Mouse (Mus musculus) stomach, postnatal 0 days (tissue): ENCODE results near the gene Zfp93. TPM values are rescaled to one million over a fixed set of nuclear protein-coding genes. Genes with fewer than 3 reads are reported as not detected.

Source experiments
- ATAC-seq: fragments of 200-750 bp; cut with Nextera tagmentation; 2 replicates; pipeline ENCODE4 v1.8.0; 2017; ENCODE audit not compliant: low FRiP score, low TSS enrichment
- DNase-seq: peaks from one replicate; pipeline ENCODE4 v3.0.0-alpha.2; 2016; ENCODE audit warnings: low spot score
- H3K27ac ChIP-seq: fragments of 300-500 bp; sonication (generic); replicated peaks from 2 replicates; pipeline ENCODE4 v1.5.1; 2014; ENCODE audit warnings: mild to moderate bottlenecking, control low read depth
- H3K27me3 ChIP-seq: fragments of 300-500 bp; sonication (generic); 2 replicates; pipeline ENCODE4 v1.6.1; 2014; ENCODE audit warnings: low read length; ENCODE audit not compliant: control insufficient read depth, insufficient read depth
- H3K36me3 ChIP-seq: fragments of 300-500 bp; sonication (generic); 2 replicates; pipeline ENCODE4 v1.6.1; 2014; ENCODE audit warnings: low read length, mixed read lengths; ENCODE audit not compliant: control insufficient read depth, insufficient read depth
- H3K4me1 ChIP-seq: fragments of 300-500 bp; sonication (generic); replicated peaks from 2 replicates; pipeline ENCODE4 v1.6.1; 2014; ENCODE audit warnings: antibody characterized with exemption; ENCODE audit not compliant: control insufficient read depth, insufficient read depth
- H3K4me2 ChIP-seq: fragments of 300-500 bp; sonication (generic); replicated peaks from 2 replicates; pipeline ENCODE4 v1.6.1; 2014; ENCODE audit warnings: low read depth, mild to moderate bottlenecking, control low read depth, moderate library complexity
- H3K4me3 ChIP-seq: fragments of 300-500 bp; sonication (generic); 2 replicates; pipeline ENCODE4 v1.5.1; 2014; ENCODE audit warnings: low read depth, low read length, control low read depth
- H3K9ac ChIP-seq: fragments of 300-500 bp; sonication (generic); 2 replicates; pipeline ENCODE4 v1.6.1; 2014; ENCODE audit warnings: mild to moderate bottlenecking, low read length, control low read depth, mixed read lengths
- H3K9me3 ChIP-seq: fragments of 300-500 bp; sonication (generic); 2 replicates; pipeline ENCODE4 v1.6.1; 2016; ENCODE audit warnings: low read length; ENCODE audit not compliant: control insufficient read depth
- CTCF ChIP-seq: IDR thresholded peaks from 2 replicates; pipeline ENCODE4 v1.5.1; 2016; ENCODE audit warnings: antibody characterized with exemption, low read depth, mild to moderate bottlenecking, moderate library complexity
- EP300 ChIP-seq: optimal IDR thresholded peaks from 2 replicates; pipeline ENCODE3; 2016; ENCODE audit warnings: antibody characterized with exemption
- WGBS: fragments of 180-500 bp; shearing (Covaris S2); extraction: QIAGEN DNeasy Blood & Tissue Kit; methylation state at CpG from one replicate; pipeline ENCODE4 v1.1.7; 2014; 5-methylcytosine and 5-hydroxymethylcytosine counted together
- polyA plus RNA-seq: library from polyadenylated mRNA; unstranded; fragments of >200 nt; fragmentation: Nextera tagmentation; extraction: Ambion mirVana; gene quantifications from 2 replicates; pipeline ENCODE4 v1.2.1, GENCODE M21; 2015

The Zfp93 gene
- polyA plus RNA-seq, 1 experiment from 2014 or later: 4.3 TPM

DNA sequence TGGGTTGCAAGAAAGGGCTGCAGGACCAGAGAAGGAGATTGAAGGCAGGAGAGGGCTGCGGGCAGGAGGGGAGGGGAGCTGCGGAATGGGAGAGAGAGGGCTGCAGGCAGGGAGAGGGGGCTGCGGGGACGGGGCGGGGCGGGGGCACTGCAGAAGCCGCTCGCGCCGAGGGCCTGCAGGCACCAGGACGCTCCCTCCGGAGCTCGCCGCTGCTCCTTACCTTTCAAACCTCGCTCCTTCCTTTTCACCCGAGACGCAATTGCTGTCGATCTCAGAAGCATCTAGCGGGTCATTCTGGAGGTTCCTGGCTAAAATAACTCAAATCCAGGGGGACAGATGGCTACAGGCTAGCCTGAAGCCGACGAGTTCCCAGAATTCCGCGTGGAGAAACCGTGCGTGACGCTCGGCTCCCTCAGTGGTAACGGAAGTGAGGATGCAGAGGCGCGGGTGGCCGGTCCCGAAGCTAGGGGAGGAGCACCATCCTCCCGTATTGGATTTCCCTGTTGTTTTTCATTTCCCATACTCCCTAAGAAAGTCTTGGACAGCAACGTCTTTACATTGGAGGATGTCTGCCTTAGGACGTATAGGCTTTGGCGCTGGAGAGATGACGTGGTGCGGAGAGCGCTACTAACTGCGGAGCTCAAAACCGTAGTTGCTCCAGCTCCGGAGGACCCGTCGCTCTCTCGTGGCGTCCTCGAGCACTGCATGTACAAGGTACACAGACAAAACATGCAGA, 28.9 kb downstream of the Zfp93 start:
- peak overlapping the region; percentile 85 for H3K27ac ChIP-seq
- DNase-seq (peak; percentile 86), ATAC-seq (peak; percentile 93)
- no peaks in the 10 kb centered on the region for H3K27me3 ChIP-seq
- H3K36me3 ChIP-seq: peaks cover 11% of the 10 kb centered on the region
- no peaks in the 10 kb centered on the region for H3K9me3 ChIP-seq
- WGBS: under 1% methylated on average over 42 of the region's 47 CpGs
- peak overlapping the region; percentile 72 for H3K4me3 ChIP-seq
- no peaks in the 10 kb centered on the region; the same call in 1 of the 2 replicates for H3K4me1 ChIP-seq
- TF ChIP-seq CTCF (peak; percentile 71), EP300 (no peak)
- H3K4me2 ChIP-seq: peak overlapping the region; percentile 90
- peak overlapping the region; percentile 67 for H3K9ac ChIP-seq

DNA sequence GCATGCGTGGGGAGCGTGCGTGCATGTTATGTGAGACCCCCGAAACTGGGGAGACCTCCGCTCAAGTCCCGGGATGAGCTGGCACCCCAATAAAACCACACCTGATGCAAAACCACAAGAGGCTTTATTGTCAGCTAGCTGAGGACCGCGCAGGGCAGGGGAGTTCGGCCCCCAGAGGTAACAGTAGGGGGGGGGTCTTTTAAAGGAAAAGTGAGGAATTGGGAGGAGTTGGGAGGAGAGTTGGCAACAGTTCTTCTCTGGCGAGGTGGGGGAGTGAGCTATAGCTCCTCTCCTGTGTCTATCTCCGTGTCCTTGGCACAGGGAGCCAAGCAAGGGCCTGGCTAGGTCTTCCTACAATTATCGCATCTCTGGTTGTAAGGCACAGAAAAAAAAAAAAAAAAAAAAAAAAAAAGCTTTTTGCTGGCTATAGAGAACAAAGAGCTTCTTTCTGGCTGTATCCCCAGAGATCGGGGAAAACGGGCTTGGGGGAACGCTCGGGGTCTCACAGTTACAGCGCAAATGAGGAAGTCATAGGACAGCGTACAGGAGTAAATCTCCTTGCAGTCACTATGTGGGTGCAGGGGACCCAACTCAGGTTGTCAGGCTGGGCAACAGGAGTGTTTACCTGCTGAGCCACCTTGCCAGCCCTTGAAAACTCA, 29.7 kb downstream of the Zfp93 start:
- H3K4me3 ChIP-seq: peak overlapping the region; percentile 72
- H3K27ac ChIP-seq: 0 out of 2 replicates have a peak overlapping the region, but pooled peaks have one; percentile 5
- no peaks in the 10 kb centered on the region; the same call in 1 of the 2 replicates for H3K4me1 ChIP-seq
- 2% methylated on average over 18 of the region's 18 CpGs for WGBS
- no peak for TF ChIP-seq EP300
- no peak for TF ChIP-seq CTCF
- ATAC-seq (no peak; the same call in 1 of the 2 replicates), DNase-seq (no peak)
- no peaks in the 10 kb centered on the region for H3K27me3 ChIP-seq
- H3K9ac ChIP-seq: peak overlapping the region; percentile 41
- peak overlapping the region; percentile 90 for H3K4me2 ChIP-seq
- no peaks in the 10 kb centered on the region for H3K9me3 ChIP-seq
- H3K36me3 ChIP-seq: peaks cover 9% of the 10 kb centered on the region

DNA sequence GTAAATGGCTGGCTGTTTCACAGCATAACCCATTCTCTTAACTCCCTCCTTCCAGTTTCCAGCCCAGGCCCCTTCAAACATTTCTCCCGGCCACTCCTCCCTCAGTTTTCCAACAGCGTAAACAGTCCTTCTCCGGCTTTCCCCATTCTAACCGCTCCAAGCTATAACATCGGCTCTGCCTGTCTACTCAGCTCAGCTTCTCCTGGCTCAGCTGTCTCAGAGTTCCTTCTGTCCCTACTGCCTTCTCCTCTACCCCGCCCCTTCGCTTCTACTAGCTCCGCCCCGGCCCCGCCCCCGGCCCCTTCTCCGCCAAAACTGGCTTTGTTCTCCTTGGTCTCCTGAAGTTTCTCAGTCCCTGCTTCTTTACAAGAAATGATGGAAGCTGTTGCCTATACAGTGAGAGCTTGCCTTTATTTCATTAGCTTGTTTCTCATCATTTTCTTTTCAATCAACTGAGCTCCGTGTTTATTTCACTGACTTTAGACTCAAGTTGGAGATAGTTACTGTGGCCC, 30.6 kb downstream of the Zfp93 start, which contains the start of gene Zfp61:
Gene Zfp61 (minus strand): TSS at position 462 of the 512 bp plus-strand sequence.
- 0 out of 2 replicates have a peak within 1 kb of the TSS, but pooled peaks have one; percentile 13 for H3K9ac ChIP-seq
- peak within 1 kb of the TSS; percentile 58; the same call in 1 of the 2 replicates for H3K27ac ChIP-seq
- H3K9me3 ChIP-seq: no peaks in the 10 kb centered on the region
- no peaks in the 10 kb centered on the region; the same call in 1 of the 2 replicates for H3K4me1 ChIP-seq
- peak within 1 kb of the TSS; percentile 16; the same call in 1 of the 2 replicates for H3K4me3 ChIP-seq
- H3K36me3 ChIP-seq: peaks cover 2% of the 10 kb centered on the region
- TF ChIP-seq CTCF (no peak), EP300 (no peak)
- peak; percentile 59; the same call in 1 of the 2 replicates for ATAC-seq
- 2% methylated on average over 13 of the region's 13 CpGs for WGBS
- DNase-seq: peak; percentile 81
- no peaks in the 10 kb centered on the region for H3K27me3 ChIP-seq
- peak within 1 kb of the TSS; percentile 90 for H3K4me2 ChIP-seq

DNA sequence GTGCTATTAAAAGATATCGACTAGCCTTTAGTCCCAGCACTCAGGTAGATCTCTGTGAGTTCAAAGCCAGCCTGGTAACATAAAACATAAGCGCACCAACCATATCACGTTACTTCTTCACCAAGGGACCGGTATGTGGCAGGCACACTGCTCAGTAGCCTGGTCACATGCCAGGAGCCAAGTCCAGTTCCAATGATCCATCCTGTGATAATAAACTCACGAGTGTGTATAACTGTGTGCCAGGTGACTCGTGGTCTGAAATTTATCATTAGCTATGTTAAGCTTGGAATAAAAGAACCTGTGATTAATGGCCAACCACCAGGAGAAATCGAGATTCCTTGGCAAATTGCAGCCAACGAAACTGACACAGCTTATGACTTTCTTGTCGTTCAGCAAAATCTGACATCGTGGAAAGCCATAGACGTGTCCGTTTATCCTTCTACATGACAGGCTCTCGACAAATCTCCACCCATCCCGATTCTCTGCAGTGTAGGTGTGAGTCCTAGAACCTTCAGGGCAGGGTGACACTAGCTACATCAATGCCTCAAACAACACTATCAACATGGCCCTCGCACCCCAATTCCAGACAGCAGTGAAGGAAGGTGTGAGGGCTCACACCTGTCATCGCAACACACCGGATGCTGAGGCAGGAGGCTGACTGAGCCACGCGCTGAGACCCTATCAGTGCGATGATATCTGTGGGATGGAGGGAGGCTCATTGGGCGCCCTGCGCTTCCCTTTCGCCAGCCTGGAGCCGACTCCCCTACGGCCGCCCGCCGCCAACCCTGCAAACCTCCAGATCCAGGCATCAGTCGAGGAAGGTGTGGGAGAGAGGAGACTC, 45.7 kb downstream of the Zfp93 start:
- Histone ChIP-seq H3K36me3 (peaks cover 3% of the 10 kb centered on the region), H3K27ac (no peak overlapping the region), H3K9ac (peak overlapping the region; percentile 63), H3K4me1 (no peaks in the 10 kb centered on the region), H3K9me3 (no peaks in the 10 kb centered on the region), H3K4me2 (peak overlapping the region; percentile 83), H3K27me3 (no peaks in the 10 kb centered on the region), H3K4me3 (peak overlapping the region; percentile 58)
- TF ChIP-seq EP300 (no peak), CTCF (no peak)
- DNase-seq: no peak
- peak; percentile 16 for ATAC-seq
- 19% methylated on average over 29 of the region's 29 CpGs for WGBS

DNA sequence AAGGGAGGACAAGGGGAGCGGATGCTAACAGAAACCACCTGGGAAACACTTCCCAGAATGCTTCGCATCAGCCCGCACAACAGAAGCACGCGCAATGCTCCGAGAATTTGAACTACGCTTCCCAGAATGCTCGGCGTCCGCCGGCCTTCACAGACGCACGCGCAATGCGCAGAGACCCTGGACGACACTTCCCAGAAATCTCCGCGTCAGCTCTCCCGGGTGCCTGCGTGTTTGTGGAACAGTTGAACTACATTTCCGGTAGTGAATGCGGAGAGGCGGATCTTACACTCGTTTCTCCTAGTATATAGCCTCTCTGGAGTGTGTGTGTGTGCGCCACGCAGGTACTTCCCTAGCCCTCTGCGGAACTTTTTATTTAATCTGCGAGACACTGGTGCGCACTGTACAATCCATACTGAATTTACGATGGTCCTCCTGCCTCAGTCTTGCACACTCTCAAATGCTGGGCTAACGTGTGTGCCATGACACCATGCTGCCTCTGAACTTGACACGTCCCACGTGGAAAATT, 46.4 kb downstream of the Zfp93 start, which contains the start of gene Zfp94:
Gene Zfp94 (minus strand): TSS at position 100 of the 526 bp plus-strand sequence.
- Histone ChIP-seq H3K9ac (peak within 1 kb of the TSS; percentile 63), H3K4me1 (no peaks in the 10 kb centered on the region), H3K9me3 (no peaks in the 10 kb centered on the region), H3K27ac (peak within 1 kb of the TSS; percentile 75), H3K27me3 (no peaks in the 10 kb centered on the region), H3K36me3 (no peaks in the 10 kb centered on the region), H3K4me3 (peak within 1 kb of the TSS; percentile 58), H3K4me2 (peak within 1 kb of the TSS; percentile 83)
- DNase-seq (peak; percentile 95), ATAC-seq (peak; percentile 96)
- TF ChIP-seq EP300: no peak
- no peak for TF ChIP-seq CTCF
- WGBS: under 1% methylated on average over 33 of the region's 33 CpGs
